Mouse (Mus musculus) stomach, postnatal 0 days (tissue): ENCODE data around the gene Myh7b. TPM values are rescaled to one million over a fixed set of nuclear protein-coding genes. Genes with fewer than 3 reads are reported as not detected.

Source experiments
- ATAC-seq: fragments of 200-750 bp; cut with Nextera tagmentation; 2 replicates; pipeline ENCODE4 v1.8.0; 2017; ENCODE audit not compliant: low FRiP score, low TSS enrichment
- DNase-seq: peaks from one replicate; pipeline ENCODE4 v3.0.0-alpha.2; 2016; ENCODE audit warnings: low spot score
- H3K27ac ChIP-seq: fragments of 300-500 bp; sonication (generic); replicated peaks from 2 replicates; pipeline ENCODE4 v1.5.1; 2014; ENCODE audit warnings: mild to moderate bottlenecking, control low read depth
- H3K27me3 ChIP-seq: fragments of 300-500 bp; sonication (generic); 2 replicates; pipeline ENCODE4 v1.6.1; 2014; ENCODE audit warnings: low read length; ENCODE audit not compliant: control insufficient read depth, insufficient read depth
- H3K36me3 ChIP-seq: fragments of 300-500 bp; sonication (generic); 2 replicates; pipeline ENCODE4 v1.6.1; 2014; ENCODE audit warnings: low read length, mixed read lengths; ENCODE audit not compliant: control insufficient read depth, insufficient read depth
- H3K4me1 ChIP-seq: fragments of 300-500 bp; sonication (generic); replicated peaks from 2 replicates; pipeline ENCODE4 v1.6.1; 2014; ENCODE audit warnings: antibody characterized with exemption; ENCODE audit not compliant: control insufficient read depth, insufficient read depth
- H3K4me2 ChIP-seq: fragments of 300-500 bp; sonication (generic); replicated peaks from 2 replicates; pipeline ENCODE4 v1.6.1; 2014; ENCODE audit warnings: low read depth, mild to moderate bottlenecking, control low read depth, moderate library complexity
- H3K4me3 ChIP-seq: fragments of 300-500 bp; sonication (generic); 2 replicates; pipeline ENCODE4 v1.5.1; 2014; ENCODE audit warnings: low read depth, low read length, control low read depth
- H3K9ac ChIP-seq: fragments of 300-500 bp; sonication (generic); 2 replicates; pipeline ENCODE4 v1.6.1; 2014; ENCODE audit warnings: mild to moderate bottlenecking, low read length, control low read depth, mixed read lengths
- H3K9me3 ChIP-seq: fragments of 300-500 bp; sonication (generic); 2 replicates; pipeline ENCODE4 v1.6.1; 2016; ENCODE audit warnings: low read length; ENCODE audit not compliant: control insufficient read depth
- CTCF ChIP-seq: IDR thresholded peaks from 2 replicates; pipeline ENCODE4 v1.5.1; 2016; ENCODE audit warnings: antibody characterized with exemption, low read depth, mild to moderate bottlenecking, moderate library complexity
- EP300 ChIP-seq: optimal IDR thresholded peaks from 2 replicates; pipeline ENCODE3; 2016; ENCODE audit warnings: antibody characterized with exemption
- whole genome bisulfite sequencing: fragments of 180-500 bp; shearing (Covaris S2); extraction: QIAGEN DNeasy Blood & Tissue Kit; methylation state at CpG from one replicate; pipeline ENCODE4 v1.1.7; 2014; 5-methylcytosine and 5-hydroxymethylcytosine counted together
- polyA plus RNA-seq: library from polyadenylated mRNA; unstranded; fragments of >200 nt; fragmentation: Nextera tagmentation; extraction: Ambion mirVana; gene quantifications from 2 replicates; pipeline ENCODE4 v1.2.1, GENCODE M21; 2015

Gene Myh7b
- polyA plus RNA-seq, 1 experiment from 2014 or later, result 0.05 TPM

DNA sequence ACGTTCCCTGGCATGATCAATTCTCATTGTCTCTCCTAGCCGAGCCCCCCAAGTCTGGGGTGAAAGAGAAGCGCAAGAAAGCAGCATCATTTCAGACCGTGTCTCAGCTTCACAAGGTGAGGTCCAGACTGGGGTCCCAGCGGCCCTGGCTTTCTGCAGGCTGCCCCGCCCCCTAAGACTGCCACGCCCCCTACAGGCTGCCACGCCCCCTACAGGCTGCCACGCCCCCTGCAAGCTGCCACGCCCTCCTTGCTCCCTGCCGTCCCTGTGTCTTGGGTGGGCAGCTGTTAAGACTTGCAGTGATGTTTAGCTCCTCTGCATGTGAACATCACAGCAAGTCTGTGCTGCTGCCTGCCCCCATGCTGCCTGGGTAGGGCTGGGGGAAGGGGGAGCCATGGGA is 11.6 kb downstream of the Myh7b start:
- ATAC-seq, result no peak
- 30% methylated on average over 11 of the region's 11 CpGs for WGBS
- no peak for DNase-seq

DNA sequence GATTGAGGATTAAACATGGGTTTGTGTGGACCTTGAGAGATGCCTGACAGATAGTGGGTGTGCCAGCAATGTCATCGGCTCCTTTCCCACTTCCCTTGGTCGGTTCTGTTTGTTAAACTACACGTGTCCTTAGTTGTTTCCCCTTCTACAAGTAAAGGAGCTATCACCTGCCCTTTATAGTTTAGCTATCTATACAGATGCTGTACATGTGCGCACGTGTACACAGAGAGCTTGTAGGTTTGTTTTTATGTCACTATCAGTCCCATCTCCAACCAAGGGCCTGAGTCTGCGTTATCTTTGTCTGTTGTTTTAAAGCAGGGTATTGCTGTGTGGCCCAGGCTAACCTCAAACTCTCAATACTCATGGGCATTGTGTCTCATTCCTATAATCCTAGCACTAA is 13.0 kb downstream of the Myh7b start:
- Histone ChIP-seq H3K4me2 (no peak overlapping the region), H3K36me3 (no peaks in the 10 kb centered on the region), H3K9ac (no peak overlapping the region; the same call in 1 of the 2 replicates), H3K9me3 (no peaks in the 10 kb centered on the region), H3K4me1 (no peaks in the 10 kb centered on the region), H3K4me3 (no peak overlapping the region), H3K27me3 (no peaks in the 10 kb centered on the region), H3K27ac (no peak overlapping the region)
- 70% methylated on average over 6 of the region's 6 CpGs for whole genome bisulfite sequencing
- TF ChIP-seq EP300 (no peak), CTCF (no peak)
- no peak for DNase-seq
- ATAC-seq, result no peak

More for the DNA sequence above, 11.6 kb downstream of the Myh7b start:
- Histone ChIP-seq H3K9me3 (no peaks in the 10 kb centered on the region), H3K27me3 (no peaks in the 10 kb centered on the region), H3K9ac (no peak overlapping the region), H3K27ac (no peak overlapping the region), H3K4me2 (no peak overlapping the region), H3K4me3 (no peak overlapping the region), H3K36me3 (no peaks in the 10 kb centered on the region), H3K4me1 (no peaks in the 10 kb centered on the region)
- TF ChIP-seq CTCF (no peak; the same call in 1 of the 2 replicates), EP300 (no peak)

DNA sequence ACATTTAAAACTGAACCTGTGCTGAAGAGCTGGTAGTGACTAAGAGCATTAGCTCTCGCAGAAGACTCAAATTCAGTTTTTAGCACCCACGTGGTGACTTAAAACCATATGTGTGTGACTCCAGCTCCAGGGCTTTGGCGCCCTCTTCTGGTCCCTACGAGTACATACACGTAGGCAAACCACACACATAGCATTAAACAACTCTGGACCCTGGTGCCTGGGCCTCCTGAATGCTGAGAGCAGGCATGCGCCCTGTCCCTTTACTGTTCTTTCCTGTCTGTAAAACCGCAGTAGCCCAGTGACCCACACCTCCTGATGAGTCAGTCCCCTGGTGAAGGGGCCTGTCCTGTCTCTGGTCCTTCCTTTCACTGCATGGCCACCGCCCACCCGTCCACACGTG is 13.7 kb downstream of the Myh7b start:
- H3K4me1 ChIP-seq, result no peaks in the 10 kb centered on the region; the same call in 1 of the 2 replicates
- TF ChIP-seq EP300 (no peak), CTCF (peak; percentile 86)
- no peaks in the 10 kb centered on the region for H3K9me3 ChIP-seq
- no peak overlapping the region for H3K9ac ChIP-seq
- WGBS, result 37% methylated on average over 10 of the region's 10 CpGs
- H3K4me2 ChIP-seq, result no peak overlapping the region
- ATAC-seq (no peak), DNase-seq (no peak)
- no peaks in the 10 kb centered on the region for H3K27me3 ChIP-seq
- H3K27ac ChIP-seq, result no peak overlapping the region
- no peaks in the 10 kb centered on the region for H3K36me3 ChIP-seq
- H3K4me3 ChIP-seq, result no peak overlapping the region

DNA sequence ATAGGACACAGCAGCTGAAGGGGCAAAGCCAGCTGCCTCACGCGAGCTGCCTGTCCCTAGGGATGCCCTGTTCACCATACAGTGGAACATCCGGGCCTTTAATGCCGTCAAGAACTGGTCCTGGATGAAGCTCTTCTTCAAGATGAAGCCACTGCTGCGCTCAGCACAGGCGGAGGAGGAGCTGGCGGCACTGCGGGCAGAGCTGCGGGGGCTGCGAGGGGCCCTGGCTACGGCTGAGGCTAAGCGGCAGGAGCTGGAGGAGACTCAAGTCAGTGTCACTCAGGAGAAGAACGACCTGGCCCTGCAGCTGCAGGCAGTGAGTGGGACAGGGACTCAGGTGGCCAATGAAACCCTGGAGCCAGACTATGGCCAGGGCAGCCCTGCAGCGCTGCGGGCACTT is 15.3 kb downstream of the Myh7b start:
- DNase-seq (no peak), ATAC-seq (no peak)
- no peak overlapping the region for H3K9ac ChIP-seq
- H3K27me3 ChIP-seq, result no peaks in the 10 kb centered on the region
- H3K4me2 ChIP-seq, result no peak overlapping the region
- H3K4me3 ChIP-seq, result no peak overlapping the region
- no peak for TF ChIP-seq CTCF
- no peak for TF ChIP-seq EP300
- H3K36me3 ChIP-seq, result peaks cover 3% of the 10 kb centered on the region; the same call in 1 of the 2 replicates
- 50% methylated on average over 15 of the region's 15 CpGs for WGBS
- no peaks in the 10 kb centered on the region for H3K9me3 ChIP-seq
- no peak overlapping the region for H3K27ac ChIP-seq
- no peaks in the 10 kb centered on the region; the same call in 1 of the 2 replicates for H3K4me1 ChIP-seq

DNA sequence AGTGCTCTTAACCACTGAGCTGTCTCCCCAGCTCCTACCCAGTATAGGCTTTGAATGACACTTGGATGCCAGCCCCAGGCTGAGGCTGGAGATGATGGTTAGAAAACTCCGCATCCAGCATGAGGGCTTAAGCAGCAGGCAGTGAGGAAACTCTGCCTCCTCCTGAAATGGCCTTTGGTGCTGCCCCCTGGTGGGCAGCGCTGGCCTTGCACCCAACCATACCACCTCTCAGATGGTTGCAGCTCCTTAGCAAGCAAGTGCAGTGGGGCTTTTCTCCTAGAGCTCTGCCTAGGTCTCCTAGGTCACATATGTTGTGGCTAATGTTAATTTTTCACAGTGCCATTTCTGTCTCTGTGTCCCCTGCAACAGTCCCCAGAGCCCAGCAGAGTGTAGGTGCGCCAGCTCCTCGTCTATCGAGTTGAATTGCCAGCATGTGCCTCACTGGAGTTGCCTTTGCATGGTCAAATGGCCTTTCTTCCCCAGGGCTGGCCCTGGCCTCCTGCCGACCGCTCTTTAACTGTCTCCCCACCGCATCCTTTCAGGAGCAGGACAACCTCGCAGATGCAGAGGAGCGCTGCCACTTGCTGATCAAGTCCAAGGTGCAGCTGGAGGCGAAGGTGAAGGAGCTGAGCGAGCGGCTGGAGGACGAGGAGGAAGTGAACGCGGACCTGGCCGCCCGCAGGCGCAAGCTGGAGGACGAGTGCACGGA is 16.2 kb downstream of the Myh7b start:
- Histone ChIP-seq H3K4me1 (no peaks in the 10 kb centered on the region; the same call in 1 of the 2 replicates), H3K4me2 (no peak overlapping the region), H3K9me3 (no peaks in the 10 kb centered on the region), H3K27me3 (no peaks in the 10 kb centered on the region), H3K9ac (no peak overlapping the region), H3K36me3 (peaks cover 6% of the 10 kb centered on the region; the same call in 1 of the 2 replicates), H3K4me3 (no peak overlapping the region), H3K27ac (no peak overlapping the region)
- TF ChIP-seq EP300 (no peak), CTCF (peak; percentile 93)
- ATAC-seq (no peak), DNase-seq (peak; percentile 86)
- WGBS, result 68% methylated on average over 21 of the region's 21 CpGs

DNA sequence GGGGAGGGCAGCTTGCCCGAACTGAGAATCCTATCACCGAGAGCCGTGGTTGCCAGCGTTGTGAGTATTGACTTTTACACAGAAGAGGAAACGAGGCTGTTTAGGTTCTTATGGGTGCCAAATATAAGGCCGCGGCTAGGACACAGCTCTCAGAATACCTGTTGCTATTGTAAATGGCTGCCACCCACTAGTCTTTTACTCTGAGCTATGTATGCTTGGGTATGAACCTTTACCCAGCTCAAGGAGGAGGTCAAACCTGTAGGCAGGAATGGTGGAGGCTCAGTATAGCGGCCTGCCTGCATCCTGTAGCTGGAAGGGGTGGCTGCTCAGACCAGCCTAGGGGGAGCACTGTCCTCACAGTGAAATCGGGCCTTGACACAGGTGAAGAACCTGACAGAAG is 17.1 kb downstream of the Myh7b start:
- Histone ChIP-seq H3K9me3 (no peaks in the 10 kb centered on the region), H3K36me3 (peaks cover 9% of the 10 kb centered on the region; the same call in 1 of the 2 replicates), H3K27ac (no peak overlapping the region), H3K4me1 (no peaks in the 10 kb centered on the region; the same call in 1 of the 2 replicates), H3K9ac (no peak overlapping the region), H3K4me2 (no peak overlapping the region), H3K27me3 (no peaks in the 10 kb centered on the region), H3K4me3 (no peak overlapping the region)
- no peak for ATAC-seq
- no peak for TF ChIP-seq EP300
- TF ChIP-seq CTCF, result no peak
- WGBS, result 90% methylated on average over 9 of the region's 9 CpGs
- DNase-seq, result no peak
